Mouse (Mus musculus) kidney, postnatal 0 days (tissue): Measurements from ENCODE around the gene Nfu1. TPM values are rescaled to one million over a fixed set of nuclear protein-coding genes. Genes with fewer than 3 reads are reported as not detected.

Source experiments
- ATAC-seq: fragments of 200-750 bp; cut with Nextera tagmentation; replicated peaks from 2 replicates; pipeline ENCODE4 v1.8.0; 2017; ENCODE audit warnings: low read depth, moderate number of reproducible peaks, moderate TSS enrichment, moderate library complexity; ENCODE audit not compliant: low FRiP score
- DNase-seq: peaks from one replicate; pipeline ENCODE4 v3.0.0-alpha.2; 2016; ENCODE audit warnings: low spot score
- H3K27ac ChIP-seq: fragments of 300-500 bp; sonication (generic); 2 replicates; pipeline ENCODE4 v1.5.1; 2014; ENCODE audit warnings: mild to moderate bottlenecking
- H3K27me3 ChIP-seq: fragments of 300-500 bp; sonication (generic); 2 replicates; pipeline ENCODE4 v1.6.1; 2014; ENCODE audit warnings: low read length, mixed read lengths; ENCODE audit not compliant: insufficient read depth
- H3K36me3 ChIP-seq: fragments of 300-500 bp; sonication (generic); 2 replicates; pipeline ENCODE4 v1.6.1; 2014; ENCODE audit warnings: low read length, mixed read lengths; ENCODE audit not compliant: insufficient read depth
- H3K4me1 ChIP-seq: fragments of 300-500 bp; sonication (generic); replicated peaks from 2 replicates; pipeline ENCODE4 v1.6.1; 2014; ENCODE audit warnings: antibody characterized with exemption, low read length, mixed read lengths; ENCODE audit not compliant: insufficient read depth
- H3K4me2 ChIP-seq: fragments of 300-500 bp; sonication (generic); 2 replicates; pipeline ENCODE4 v1.6.1; 2014; ENCODE audit warnings: mild to moderate bottlenecking, low read length, moderate library complexity, mixed read lengths
- H3K4me3 ChIP-seq: fragments of 300-500 bp; sonication (generic); replicated peaks from 2 replicates; pipeline ENCODE4 v1.5.1; 2014; ENCODE audit warnings: low read depth, low read length
- H3K9ac ChIP-seq: fragments of 300-500 bp; sonication (generic); 2 replicates; pipeline ENCODE4 v1.6.1; 2014; ENCODE audit warnings: low read depth, low read length
- H3K9me3 ChIP-seq: fragments of 300-500 bp; sonication (generic); replicated peaks from 2 replicates; pipeline ENCODE4 v1.6.1; 2016; ENCODE audit warnings: low read length, inconsistent platforms, mixed read lengths
- CTCF ChIP-seq: IDR thresholded peaks from 2 replicates; pipeline ENCODE4 v1.5.1; 2016; ENCODE audit warnings: antibody characterized with exemption, low read depth, mild to moderate bottlenecking, moderate library complexity
- WGBS: fragments of 180-500 bp; shearing (Covaris S2); extraction: QIAGEN DNeasy Blood & Tissue Kit; methylation state at CpG from one replicate; pipeline ENCODE4 v1.1.7; 2014; 5-methylcytosine and 5-hydroxymethylcytosine counted together
- polyA plus RNA-seq: library from polyadenylated mRNA; unstranded; fragments of >200 nt; fragmentation: Nextera tagmentation; extraction: Ambion mirVana; gene quantifications from 2 replicates; pipeline ENCODE4 v1.2.1, GENCODE M21; 2015

The Nfu1 gene
- polyA plus RNA-seq, 1 experiment from 2014 or later, result 115 TPM

GRCm38 (mm10) chr6:86996629-86997307 is 12.3 kb upstream of the Nfu1 start:
- TF ChIP-seq CTCF, result no peak
- DNase-seq (no peak), ATAC-seq (no peak)
- 83% methylated on average over 5 of the region's 5 CpGs for WGBS
- no peak overlapping the region for H3K4me3 ChIP-seq
- H3K4me1 ChIP-seq, result no peaks in the 10 kb centered on the region
- no peak overlapping the region for H3K27ac ChIP-seq
- no peaks in the 10 kb centered on the region for H3K9me3 ChIP-seq
- H3K27me3 ChIP-seq, result no peaks in the 10 kb centered on the region
- peaks cover 13% of the 10 kb centered on the region for H3K36me3 ChIP-seq
- no peak overlapping the region for H3K4me2 ChIP-seq
- H3K9ac ChIP-seq, result no peak overlapping the region

DNA sequence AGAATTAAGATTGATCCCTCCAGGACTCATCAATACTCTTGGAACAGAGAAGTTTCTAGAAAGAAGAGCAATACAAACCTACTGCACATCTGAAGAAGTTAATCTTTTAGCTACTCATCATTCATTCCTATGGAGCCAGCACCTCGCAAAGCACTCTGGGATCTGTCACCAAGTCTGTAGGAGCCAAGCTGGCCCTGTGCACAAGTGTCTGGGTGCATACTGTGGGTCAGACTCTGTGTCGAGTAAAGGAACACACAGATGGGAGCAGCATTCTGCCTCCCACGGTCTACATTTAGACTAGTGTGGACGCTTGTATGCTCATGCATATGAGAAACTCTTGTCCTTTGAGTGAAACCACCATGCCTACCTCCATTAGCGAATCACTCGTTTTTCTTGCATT is 11.7 kb upstream of the Nfu1 start:
- Histone ChIP-seq H3K27me3 (no peaks in the 10 kb centered on the region), H3K27ac (no peak overlapping the region), H3K4me1 (no peaks in the 10 kb centered on the region), H3K4me2 (no peak overlapping the region), H3K9me3 (no peaks in the 10 kb centered on the region), H3K36me3 (peaks cover 13% of the 10 kb centered on the region), H3K9ac (no peak overlapping the region), H3K4me3 (no peak overlapping the region)
- WGBS, result 85% methylated on average over 6 of the region's 6 CpGs
- ATAC-seq (no peak), DNase-seq (no peak)
- no peak for TF ChIP-seq CTCF

GRCm38 (mm10) chr6:87001995-87002394 is 7.0 kb upstream of the Nfu1 start:
- DNase-seq (no peak), ATAC-seq (no peak)
- WGBS, result 87% methylated on average over 6 of the region's 6 CpGs
- H3K9me3 ChIP-seq, result no peaks in the 10 kb centered on the region
- H3K9ac ChIP-seq, result no peak overlapping the region
- no peak overlapping the region for H3K4me2 ChIP-seq
- TF ChIP-seq CTCF, result no peak
- H3K36me3 ChIP-seq, result peaks cover 2% of the 10 kb centered on the region; the same call in 1 of the 2 replicates
- H3K4me1 ChIP-seq, result no peaks in the 10 kb centered on the region
- H3K27me3 ChIP-seq, result no peaks in the 10 kb centered on the region
- no peak overlapping the region for H3K4me3 ChIP-seq
- no peak overlapping the region for H3K27ac ChIP-seq

- Histone ChIP-seq H3K27me3 (no peaks in the 10 kb centered on the region), H3K4me2 (no peak overlapping the region), H3K4me3 (no peak overlapping the region), H3K36me3 (peaks cover 2% of the 10 kb centered on the region; the same call in 1 of the 2 replicates), H3K9me3 (no peaks in the 10 kb centered on the region), H3K4me1 (no peaks in the 10 kb centered on the region), H3K9ac (no peak overlapping the region), H3K27ac (no peak overlapping the region)
- peak; percentile 95 for TF ChIP-seq CTCF
- WGBS, result 45% methylated on average over 8 of the region's 8 CpGs
- DNase-seq, result peak; percentile 93
- peak; percentile 63 for ATAC-seq
Observed at GRCm38 (mm10) chr6:87002521-87003055, 6.4 kb upstream of the Nfu1 start.

- H3K27me3 ChIP-seq, result no peaks in the 10 kb centered on the region
- WGBS, result 81% methylated on average over 2 of the region's 2 CpGs
- H3K27ac ChIP-seq, result no peak overlapping the region
- H3K4me3 ChIP-seq, result no peak overlapping the region
- H3K36me3 ChIP-seq, result no peaks in the 10 kb centered on the region
- H3K4me1 ChIP-seq, result no peaks in the 10 kb centered on the region
- no peak for TF ChIP-seq CTCF
- H3K9ac ChIP-seq, result no peak overlapping the region
- DNase-seq (no peak), ATAC-seq (no peak)
- no peaks in the 10 kb centered on the region for H3K9me3 ChIP-seq
- no peak overlapping the region for H3K4me2 ChIP-seq
Observed at GRCm38 (mm10) chr6:87004099-87004498, 4.9 kb upstream of the Nfu1 start.

DNA sequence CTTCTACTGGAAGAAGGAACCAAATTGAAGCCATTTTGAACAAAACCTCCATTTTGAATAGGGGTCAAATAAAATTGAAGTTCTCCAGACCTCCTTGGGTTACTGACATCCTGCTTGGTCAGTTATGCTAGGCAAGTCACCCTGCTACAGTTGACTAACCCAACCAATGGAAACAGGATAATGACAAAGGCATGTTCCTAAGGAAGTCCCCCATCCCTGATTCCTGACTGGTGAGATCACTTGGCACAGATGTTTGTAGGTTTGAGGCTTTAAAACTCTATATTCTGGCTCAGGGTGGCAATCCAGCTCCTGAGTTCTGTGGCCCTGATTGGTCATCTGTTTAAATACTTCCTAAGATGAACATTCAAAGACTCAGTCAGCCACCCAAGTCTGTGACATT is 3.5 kb upstream of the Nfu1 start:
- Histone ChIP-seq H3K4me2 (no peak overlapping the region), H3K9me3 (no peaks in the 10 kb centered on the region), H3K27me3 (no peaks in the 10 kb centered on the region), H3K27ac (no peak overlapping the region), H3K36me3 (no peaks in the 10 kb centered on the region), H3K4me3 (no peak overlapping the region), H3K4me1 (0 out of 2 replicates have a peak, but pooled peaks cover 2% of the 10 kb centered on the region), H3K9ac (no peak overlapping the region)
- ATAC-seq, result no peak
- DNase-seq, result no peak
- no peak for TF ChIP-seq CTCF
